Mouse (Mus musculus) B cell, adult 2 months (primary cell): Measurements from ENCODE around the gene Tomt.

Source experiments
- DNase-seq, 2 experiments: peaks; one replicate each; pipeline ENCODE4 v3.0.0; 2022

Tomt gene

GRCm38 (mm10) chr7:101906287-101906681 is at the start of gene Tomt:
TSS of gene Tomt (minus strand) at chr7:101906359.
- no peak for DNase-seq

GRCm38 (mm10) chr7:101955862-101956261 is 49.7 kb upstream of the Tomt start:
- no peak for DNase-seq

GRCm38 (mm10) chr7:101955276-101955675 is 49.1 kb upstream of the Tomt start:
- no peak for DNase-seq

- DNase-seq, result no peak
Measured at GRCm38 (mm10) chr7:101954163-101954562, 48.0 kb upstream of the Tomt start.

- DNase-seq, result no peak
Measured at GRCm38 (mm10) chr7:101952098-101952497, 45.9 kb upstream of the Tomt start.

GRCm38 (mm10) chr7:101951648-101952047 is 45.5 kb upstream of the Tomt start:
- DNase-seq, result no peak

- peak; percentile 47 to 53 for DNase-seq
Measured at GRCm38 (mm10) chr7:101949008-101949407, 42.8 kb upstream of the Tomt start.

GRCm38 (mm10) chr7:101939758-101940157 is 33.6 kb upstream of the Tomt start:
- DNase-seq, result no peak

- DNase-seq, result no peak
Measured at GRCm38 (mm10) chr7:101938348-101938747, 32.2 kb upstream of the Tomt start.

GRCm38 (mm10) chr7:101937569-101937968 is 31.4 kb upstream of the Tomt start:
- no peak for DNase-seq

- DNase-seq, result no peak
Measured at GRCm38 (mm10) chr7:101936996-101937395, 30.8 kb upstream of the Tomt start.

- no peak for DNase-seq
Measured at GRCm38 (mm10) chr7:101935957-101936356, 29.8 kb upstream of the Tomt start.

GRCm38 (mm10) chr7:101933751-101934240 is 27.6 kb upstream of the Tomt start, which contains the start of the genes Lrrc51 and Numa1:
TSS of gene Lrrc51 (minus strand) at chr7:101933895.
TSS of gene Numa1 (plus strand) at chr7:101934111.
- peak; percentile 95 to 97 for DNase-seq

- DNase-seq, result peak in 1 of 2 experiments; percentile 48
Measured at GRCm38 (mm10) chr7:101933300-101933699, 27.1 kb upstream of the Tomt start.

- no peak for DNase-seq
Measured at GRCm38 (mm10) chr7:101932551-101932950, 26.4 kb upstream of the Tomt start.

GRCm38 (mm10) chr7:101928093-101928492 is 21.9 kb upstream of the Tomt start:
- DNase-seq, result no peak

GRCm38 (mm10) chr7:101925892-101926291 is 19.7 kb upstream of the Tomt start:
- DNase-seq, result peak in 1 of 2 experiments; percentile 28

GRCm38 (mm10) chr7:101918071-101918470 is 11.9 kb upstream of the Tomt start:
- DNase-seq, result peak; percentile 72 to 75

- peak; percentile 21 to 25 for DNase-seq
Measured at GRCm38 (mm10) chr7:101911982-101912381, 5.8 kb upstream of the Tomt start.

GRCm38 (mm10) chr7:101910138-101910537 is 4.0 kb upstream of the Tomt start:
- no peak for DNase-seq

GRCm38 (mm10) chr7:101908367-101908766 is 2.2 kb upstream of the Tomt start:
- DNase-seq, result no peak

- peak; percentile 37 to 49 for DNase-seq
Measured at GRCm38 (mm10) chr7:101906696-101907095, 537 bp upstream of the Tomt start.

GRCm38 (mm10) chr7:101905561-101906286 is 435 bp downstream of the Tomt start, which contains the start of gene Lamtor1:
TSS of gene Lamtor1 (plus strand) at chr7:101905904.
- DNase-seq, result peak; percentile 99

- peak; percentile 26 to 32 for DNase-seq
Measured at GRCm38 (mm10) chr7:101902846-101903245, 3.3 kb downstream of the Tomt start.
